Mouse (Mus musculus) small intestine, adult 2 months (tissue): ENCODE data around the gene Ppp1r3e.

Source experiments
- CTCF ChIP-seq: fragments of 200-500 bp; IDR thresholded peaks from 2 replicates; pipeline ENCODE4 v1.5.1; 2012; ENCODE audit warnings: low read depth, mild to moderate bottlenecking, control low read depth, inconsistent platforms, low read length, moderate library complexity, mixed read lengths; ENCODE audit not compliant: insufficient replicate concordance, insufficient read length; ENCODE audit errors: extremely low read depth
- POLR2A ChIP-seq: fragments of 200-500 bp; IDR thresholded peaks from 2 replicates; pipeline ENCODE4 v1.6.1; 2012; ENCODE audit warnings: low read depth, mild to moderate bottlenecking, control low read depth, inconsistent platforms, low read length, moderate library complexity

DNA sequence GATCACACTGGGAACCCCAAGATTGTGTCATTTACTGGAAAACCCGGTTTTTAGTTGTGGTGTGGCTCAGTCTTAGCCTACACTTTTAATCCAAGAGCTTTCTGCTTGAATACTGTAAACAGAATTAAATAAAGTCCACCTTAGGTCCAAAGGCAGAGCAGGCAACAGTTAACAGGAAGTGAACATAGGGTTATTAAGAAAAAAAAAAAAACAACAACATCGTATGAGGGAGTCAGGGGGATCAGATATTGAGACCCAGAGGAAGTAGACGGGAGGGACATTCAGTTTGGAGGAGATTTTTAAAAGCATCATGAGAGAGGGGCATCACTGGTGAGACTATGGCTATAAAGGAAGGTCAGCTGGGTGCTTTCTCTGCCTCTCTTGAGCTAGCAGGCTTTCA lies 11.1 kb downstream of the Ppp1r3e start:
- TF ChIP-seq POLR2A (no peak), CTCF (no peak)
